Mouse (Mus musculus): Measurements from ENCODE around the gene Acap1. TPM values are rescaled to one million over a fixed set of nuclear protein-coding genes. Genes with fewer than 3 reads are reported as not detected.

The Acap1 gene
- total and polyA plus RNA-seq, 3 experiments = 0.65 to 3.3 (median 1.1) TPM

DNA sequence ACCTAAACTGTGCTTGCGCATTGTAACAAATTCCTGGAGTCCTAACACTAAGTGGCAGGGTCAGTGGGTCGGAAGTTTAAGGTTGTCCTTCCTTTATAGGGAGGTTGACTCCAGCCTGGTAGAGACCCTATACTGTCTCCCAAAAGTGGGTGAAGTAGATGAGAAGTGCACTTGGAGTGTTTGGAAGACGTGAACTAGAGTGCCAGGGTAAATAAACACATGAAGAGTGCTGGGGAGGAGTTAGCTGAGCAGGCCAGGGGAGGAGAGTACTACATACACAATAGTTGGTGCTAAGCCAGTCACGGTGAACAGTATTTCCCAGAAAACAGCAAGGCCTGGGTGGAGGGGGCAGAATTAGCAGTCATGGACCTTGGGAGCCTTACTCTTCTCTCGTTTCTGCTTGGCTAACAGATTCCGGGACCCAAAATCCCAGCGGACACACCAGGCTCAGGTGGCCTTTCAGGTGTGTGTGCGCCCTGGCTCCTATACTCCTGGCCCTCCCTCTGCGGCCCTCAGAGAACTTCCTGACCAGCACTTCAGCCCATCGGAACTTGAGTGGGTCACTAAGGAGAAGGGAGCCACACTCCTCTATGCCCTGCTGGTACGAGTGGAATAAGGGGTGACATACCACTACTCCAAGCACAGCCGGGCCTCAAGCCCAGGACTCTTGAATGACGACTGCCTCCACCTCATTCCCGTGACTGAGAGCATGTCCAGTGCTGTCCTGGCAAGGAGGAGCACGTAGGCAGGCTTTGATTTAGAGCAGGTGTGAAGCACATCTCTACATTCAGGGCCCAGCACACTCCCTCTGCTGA is 17.6 kb upstream of the Acap1 start:
- peaks cover 2% of the 10 kb centered on the region; the same call in 1 of the 2 replicates for H3K36me3 ChIP-seq (ENCODE audit: control insufficient read depth, insufficient read depth, low read length)
- DNase-seq = peak in 1 of 2 experiments; percentile 10
- no peak overlapping the region; the same call in 1 of the 2 replicates for H3K27ac ChIP-seq
- H3K4me1 ChIP-seq (ENCODE audit: control insufficient read depth, insufficient read depth, low read length) = peaks cover 7% of the 10 kb centered on the region; the same call in 1 of the 2 replicates
- no peak for TF ChIP-seq EP300 (IDR thresholded peaks at IDR 0.05; ENCODE audit: insufficient read depth, low read depth, low read length)
- TF ChIP-seq POLR2A (IDR thresholded peaks at IDR 0.05; ENCODE audit: insufficient read depth, low read depth, low read length) = no peak
- TF ChIP-seq CTCF (IDR thresholded peaks at IDR 0.05) = no peak
- H3K79me2 ChIP-seq (replicated peaks; ENCODE audit: control insufficient read depth, insufficient read depth, low read length) = peaks cover 3% of the 10 kb centered on the region; the same call in 1 of the 2 replicates
- H3K4me3 ChIP-seq = peak overlapping the region; percentile 97
- intact Hi-C loops (cut with DNase I) = loop anchor here (1.0 kb wide), 1 partner anchor 11 kb away; no protein-coding TSS in a partner anchor
- H3K9ac ChIP-seq (ENCODE audit: low read depth, low read length) = no peak overlapping the region
- no peaks in the 10 kb centered on the region for H3K27me3 ChIP-seq (ENCODE audit: control insufficient read depth, insufficient read depth, low read length)
- WGBS = 76% methylated on average over 15 of the region's 15 CpGs

DNA sequence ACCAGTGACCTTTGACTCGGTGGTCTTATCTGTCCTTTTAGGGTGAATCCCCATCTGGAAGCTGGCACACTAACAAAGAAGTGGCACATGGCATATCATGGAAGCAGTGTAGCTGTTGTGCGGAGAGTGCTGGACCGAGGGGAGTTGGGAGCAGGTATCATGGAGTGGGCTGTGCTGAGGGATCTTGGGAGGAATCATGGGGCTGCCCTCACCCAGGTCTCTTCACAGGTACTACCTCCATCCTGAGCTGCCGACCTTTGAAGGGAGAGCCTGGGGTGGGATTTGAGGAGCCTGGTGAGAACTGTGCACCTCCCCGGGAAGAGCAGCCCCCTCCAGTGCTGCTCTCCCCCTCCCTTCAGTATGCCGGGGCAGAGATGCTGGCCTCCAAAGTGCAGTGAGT is 16.4 kb upstream of the Acap1 start:
- peaks cover 7% of the 10 kb centered on the region; the same call in 1 of the 2 replicates for H3K4me1 ChIP-seq (ENCODE audit: control insufficient read depth, insufficient read depth, low read length)
- H3K79me2 ChIP-seq (replicated peaks; ENCODE audit: control insufficient read depth, insufficient read depth, low read length) = peaks cover 3% of the 10 kb centered on the region; the same call in 1 of the 2 replicates
- no peak for DNase-seq
- no peak overlapping the region for H3K9ac ChIP-seq (ENCODE audit: low read depth, low read length)
- intact Hi-C loops (cut with DNase I) = no loop called here
- 80% methylated on average over 6 of the region's 6 CpGs for WGBS
- H3K27ac ChIP-seq = no peak overlapping the region
- no peak overlapping the region for H3K4me3 ChIP-seq
- no peak for TF ChIP-seq EP300 (IDR thresholded peaks at IDR 0.05; ENCODE audit: insufficient read depth, low read depth, low read length)
- TF ChIP-seq CTCF (IDR thresholded peaks at IDR 0.05) = no peak
- TF ChIP-seq POLR2A (IDR thresholded peaks at IDR 0.05; ENCODE audit: insufficient read depth, low read depth, low read length) = no peak
- no peaks in the 10 kb centered on the region for H3K27me3 ChIP-seq (ENCODE audit: control insufficient read depth, insufficient read depth, low read length)
- peaks cover 2% of the 10 kb centered on the region; the same call in 1 of the 2 replicates for H3K36me3 ChIP-seq (ENCODE audit: control insufficient read depth, insufficient read depth, low read length)

DNA sequence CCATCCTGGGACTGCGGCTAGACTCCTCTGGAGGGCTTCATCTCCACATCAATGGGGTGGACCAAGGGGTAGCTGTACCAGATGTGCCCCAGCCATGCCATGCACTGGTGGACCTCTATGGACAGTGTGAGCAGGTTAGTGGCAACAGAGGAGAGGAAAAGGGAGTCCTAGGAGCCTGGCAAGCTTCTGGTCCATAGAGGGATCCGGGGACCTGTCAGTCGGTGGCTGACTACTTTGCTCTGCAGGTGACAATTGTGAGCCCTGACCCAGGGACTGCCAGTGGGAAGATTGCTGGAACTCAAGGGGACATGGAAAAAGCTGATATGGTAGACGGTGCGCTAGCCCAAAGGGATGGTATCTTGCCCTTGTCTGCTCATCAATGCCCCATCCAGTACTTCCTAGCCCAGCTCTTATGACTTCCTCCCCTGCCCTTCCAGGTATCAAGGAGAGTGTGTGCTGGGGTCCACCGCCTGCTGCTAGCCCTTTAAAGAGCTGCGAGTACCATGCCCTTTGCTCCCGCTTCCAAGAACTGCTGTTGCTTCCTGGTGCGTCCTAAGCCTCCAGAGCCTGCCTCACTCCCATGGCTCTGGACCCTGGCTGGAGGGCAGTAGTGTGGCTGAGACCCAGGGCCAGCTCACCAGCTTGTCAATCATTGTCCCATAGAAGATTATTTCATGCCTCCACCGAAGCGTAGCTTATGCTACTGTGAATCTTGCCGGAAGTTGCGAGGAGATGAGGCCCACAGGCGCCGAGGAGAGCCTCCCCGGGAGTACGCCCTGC is 15.6 kb upstream of the Acap1 start:
- no peak for TF ChIP-seq CTCF (IDR thresholded peaks at IDR 0.05)
- TF ChIP-seq POLR2A (IDR thresholded peaks at IDR 0.05; ENCODE audit: insufficient read depth, low read depth, low read length) = no peak
- no peak for TF ChIP-seq EP300 (IDR thresholded peaks at IDR 0.05; ENCODE audit: insufficient read depth, low read depth, low read length)
- intact Hi-C loops (cut with DNase I) = no loop called here
- 92% methylated on average over 17 of the region's 17 CpGs for WGBS

DNA sequence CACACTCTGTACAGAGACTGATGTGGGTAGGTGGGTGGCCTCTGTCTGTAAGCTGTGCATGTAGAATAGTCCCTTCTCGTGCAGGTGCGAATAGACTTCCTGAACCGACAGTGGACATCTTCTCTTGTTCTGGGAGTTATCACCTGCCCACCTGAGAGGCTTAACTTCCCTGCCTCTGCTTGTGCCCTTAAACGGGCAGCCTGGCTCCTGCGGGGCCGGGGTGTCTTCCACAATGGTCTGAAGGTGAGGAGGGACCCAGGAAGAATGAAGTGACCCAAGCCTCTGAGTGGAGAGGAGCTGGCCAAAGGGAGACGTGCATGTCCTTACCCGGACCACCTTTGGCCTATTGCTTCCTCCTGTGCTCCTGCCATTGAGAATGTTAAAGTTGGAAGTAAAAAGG is 14.8 kb upstream of the Acap1 start:
- Histone ChIP-seq H3K79me2 (replicated peaks; ENCODE audit: control insufficient read depth, insufficient read depth, low read length) (peaks cover 3% of the 10 kb centered on the region; the same call in 1 of the 2 replicates), H3K9ac (ENCODE audit: low read depth, low read length) (no peak overlapping the region), H3K36me3 (ENCODE audit: control insufficient read depth, insufficient read depth, low read length) (peaks cover under 1% of the 10 kb centered on the region; the same call in 1 of the 2 replicates), H3K4me3 (no peak overlapping the region), H3K4me1 (ENCODE audit: control insufficient read depth, insufficient read depth, low read length) (peaks cover 7% of the 10 kb centered on the region; the same call in 1 of the 2 replicates), H3K27me3 (ENCODE audit: control insufficient read depth, insufficient read depth, low read length) (no peaks in the 10 kb centered on the region), H3K27ac (no peak overlapping the region)
- TF ChIP-seq EP300 (IDR thresholded peaks at IDR 0.05; ENCODE audit: insufficient read depth, low read depth, low read length) = no peak
- no peak for TF ChIP-seq POLR2A (IDR thresholded peaks at IDR 0.05; ENCODE audit: insufficient read depth, low read depth, low read length)
- no peak for TF ChIP-seq CTCF (IDR thresholded peaks at IDR 0.05)
- 91% methylated on average over 8 of the region's 8 CpGs for WGBS
- no peak for DNase-seq
- intact Hi-C loops (cut with DNase I) = no loop called here

More for the DNA sequence above, 15.6 kb upstream of the Acap1 start:
- peaks cover 2% of the 10 kb centered on the region; the same call in 1 of the 2 replicates for H3K36me3 ChIP-seq (ENCODE audit: control insufficient read depth, insufficient read depth, low read length)
- no peaks in the 10 kb centered on the region for H3K27me3 ChIP-seq (ENCODE audit: control insufficient read depth, insufficient read depth, low read length)
- H3K4me3 ChIP-seq = no peak overlapping the region
- H3K79me2 ChIP-seq (replicated peaks; ENCODE audit: control insufficient read depth, insufficient read depth, low read length) = peaks cover 3% of the 10 kb centered on the region; the same call in 1 of the 2 replicates
- H3K4me1 ChIP-seq (ENCODE audit: control insufficient read depth, insufficient read depth, low read length) = peaks cover 7% of the 10 kb centered on the region; the same call in 1 of the 2 replicates
- H3K27ac ChIP-seq = no peak overlapping the region
- no peak for DNase-seq
- no peak overlapping the region for H3K9ac ChIP-seq (ENCODE audit: low read depth, low read length)

DNA sequence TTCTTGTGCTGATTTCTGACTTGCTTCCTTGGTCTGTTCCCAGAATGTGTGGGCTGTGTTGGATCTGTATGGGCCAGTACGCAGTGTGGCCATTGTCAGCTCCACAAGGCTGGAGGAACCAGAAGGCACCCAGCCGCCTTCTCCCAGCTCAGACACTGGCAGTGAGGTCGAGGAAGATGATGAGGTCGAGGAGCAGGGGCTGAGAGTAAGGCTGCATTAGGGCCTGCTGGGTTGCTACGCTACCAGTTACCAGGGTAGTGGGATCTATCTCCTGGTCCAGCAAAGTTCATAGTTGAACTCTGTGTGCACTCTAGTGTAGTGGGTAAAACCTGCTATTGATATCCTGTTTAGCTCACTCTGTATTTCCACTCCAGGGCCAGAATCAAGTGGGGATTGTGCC is 13.8 kb upstream of the Acap1 start:
- intact Hi-C loops (cut with DNase I) = no loop called here
- DNase-seq = no peak
- H3K4me1 ChIP-seq (ENCODE audit: control insufficient read depth, insufficient read depth, low read length) = peaks cover 2% of the 10 kb centered on the region; the same call in 1 of the 2 replicates
- 0 out of 2 replicates have a peak, but pooled peaks cover under 1% of the 10 kb centered on the region for H3K79me2 ChIP-seq (replicated peaks; ENCODE audit: control insufficient read depth, insufficient read depth, low read length)
- H3K9ac ChIP-seq (ENCODE audit: low read depth, low read length) = no peak overlapping the region
- no peak overlapping the region for H3K27ac ChIP-seq
- no peak overlapping the region for H3K4me3 ChIP-seq
- TF ChIP-seq EP300 (IDR thresholded peaks at IDR 0.05; ENCODE audit: insufficient read depth, low read depth, low read length) (no peak), POLR2A (IDR thresholded peaks at IDR 0.05; ENCODE audit: insufficient read depth, low read depth, low read length) (no peak), CTCF (IDR thresholded peaks at IDR 0.05) (no peak)
- no peaks in the 10 kb centered on the region for H3K36me3 ChIP-seq (ENCODE audit: control insufficient read depth, insufficient read depth, low read length)
- H3K27me3 ChIP-seq (ENCODE audit: control insufficient read depth, insufficient read depth, low read length) = no peaks in the 10 kb centered on the region
- 89% methylated on average over 5 of the region's 5 CpGs for WGBS

Data from heart, adult 2 months (tissue).